Mouse (Mus musculus): ENCODE measurements around the gene Cd40. TPM values are rescaled to one million over a fixed set of nuclear protein-coding genes. Genes with fewer than 3 reads are reported as not detected.

Gene Cd40
- polyA plus RNA-seq (2012; rRNA removed) (9.7 and 11.7 TPM in 2 replicates), polyA plus RNA-seq (2014; fragmentation: Nextera tagmentation; extraction: Ambion mirVana) (7.4 and 9.1 TPM in 2 replicates)

- no peak for ATAC-seq (ENCODE audit: low FRiP score, low read depth)
- H3K27me3 ChIP-seq (ENCODE audit: control insufficient read depth, insufficient read depth, low read length) = no peaks in the 10 kb centered on the region
- peak within 1 kb of the TSS; percentile 1; the same call in 1 of the 2 replicates for H3K9ac ChIP-seq (ENCODE audit: low read depth, low read length, severe bottlenecking)
- H3K4me1 ChIP-seq (ENCODE audit: control insufficient read depth, insufficient read depth, low read length) = peaks cover 8% of the 10 kb centered on the region; the same call in 1 of the 2 replicates
- 15% methylated on average over 25 of the region's 25 CpGs for WGBS
- H3K4me3 ChIP-seq (replicated peaks; ENCODE audit: low read length) = peak within 1 kb of the TSS; percentile 26
- H3K9me3 ChIP-seq (ENCODE audit: control insufficient read depth, low read length) = no peaks in the 10 kb centered on the region
- no peak within 1 kb of the TSS for H3K27ac ChIP-seq (replicated peaks; ENCODE audit: low read depth, low read length)
- peak; percentile 18 for DNase-seq (ENCODE audit: low spot score)
- no peaks in the 10 kb centered on the region for H3K36me3 ChIP-seq (ENCODE audit: control insufficient read depth, insufficient read depth, low read length)
- TF ChIP-seq POLR2A (IDR thresholded peaks at IDR 0.05; ENCODE audit: borderline replicate concordance, extremely low read depth, insufficient read depth, insufficient read length) = no peak
- peak within 1 kb of the TSS; percentile 35 for H3K4me2 ChIP-seq (replicated peaks; ENCODE audit: low read depth, low read length, severe bottlenecking)
Measured at GRCm38 (mm10) chr2:165054888-165055852, at the start of gene Cd40. Gene Cd40 (plus strand): TSS chr2:165055627.

- no peak for DNase-seq (ENCODE audit: low spot score)
- TF ChIP-seq POLR2A (IDR thresholded peaks at IDR 0.05; ENCODE audit: borderline replicate concordance, extremely low read depth, insufficient read depth, insufficient read length) = no peak
- 95% methylated on average over 4 of the region's 4 CpGs for WGBS
- Histone ChIP-seq H3K36me3 (ENCODE audit: control insufficient read depth, insufficient read depth, low read length) (peaks cover 97% of the 10 kb centered on the region), H3K9ac (ENCODE audit: low read depth, low read length, severe bottlenecking) (no peak overlapping the region), H3K4me3 (replicated peaks; ENCODE audit: low read length) (no peak overlapping the region), H3K4me2 (replicated peaks; ENCODE audit: low read depth, low read length, severe bottlenecking) (no peak overlapping the region), H3K9me3 (ENCODE audit: control insufficient read depth, low read length) (no peaks in the 10 kb centered on the region), H3K27ac (replicated peaks; ENCODE audit: low read depth, low read length) (no peak overlapping the region), H3K4me1 (ENCODE audit: control insufficient read depth, insufficient read depth, low read length) (no peaks in the 10 kb centered on the region), H3K27me3 (ENCODE audit: control insufficient read depth, insufficient read depth, low read length) (no peaks in the 10 kb centered on the region)
- ATAC-seq (ENCODE audit: low FRiP score, low read depth) = no peak
Measured at GRCm38 (mm10) chr2:165006813-165007212, 48.6 kb upstream of the Cd40 start.

GRCm38 (mm10) chr2:165007986-165008385, 47.4 kb upstream of the Cd40 start:
- ATAC-seq (ENCODE audit: low FRiP score, low read depth) (no peak), DNase-seq (ENCODE audit: low spot score) (no peak)
- Histone ChIP-seq H3K4me2 (replicated peaks; ENCODE audit: low read depth, low read length, severe bottlenecking) (no peak overlapping the region), H3K9ac (ENCODE audit: low read depth, low read length, severe bottlenecking) (no peak overlapping the region), H3K4me3 (replicated peaks; ENCODE audit: low read length) (no peak overlapping the region), H3K36me3 (ENCODE audit: control insufficient read depth, insufficient read depth, low read length) (peaks cover 96% of the 10 kb centered on the region), H3K27me3 (ENCODE audit: control insufficient read depth, insufficient read depth, low read length) (no peaks in the 10 kb centered on the region), H3K9me3 (ENCODE audit: control insufficient read depth, low read length) (no peaks in the 10 kb centered on the region), H3K4me1 (ENCODE audit: control insufficient read depth, insufficient read depth, low read length) (no peaks in the 10 kb centered on the region), H3K27ac (replicated peaks; ENCODE audit: low read depth, low read length) (no peak overlapping the region)
- TF ChIP-seq POLR2A (IDR thresholded peaks at IDR 0.05; ENCODE audit: borderline replicate concordance, extremely low read depth, insufficient read depth, insufficient read length) = no peak
- WGBS = 100% methylated on average over 1 of the region's 1 CpGs

- ATAC-seq (ENCODE audit: low FRiP score, low read depth) (no peak), DNase-seq (ENCODE audit: low spot score) (no peak)
- TF ChIP-seq POLR2A (IDR thresholded peaks at IDR 0.05; ENCODE audit: borderline replicate concordance, extremely low read depth, insufficient read depth, insufficient read length) = no peak
Measured at GRCm38 (mm10) chr2:165009161-165009560, 46.3 kb upstream of the Cd40 start.

GRCm38 (mm10) chr2:165009581-165009980, 45.8 kb upstream of the Cd40 start:
- no peak for ATAC-seq (ENCODE audit: low FRiP score, low read depth)
- H3K9ac ChIP-seq (ENCODE audit: low read depth, low read length, severe bottlenecking) = no peak overlapping the region
- no peak overlapping the region for H3K4me2 ChIP-seq (replicated peaks; ENCODE audit: low read depth, low read length, severe bottlenecking)
- no peak overlapping the region for H3K27ac ChIP-seq (replicated peaks; ENCODE audit: low read depth, low read length)
- H3K36me3 ChIP-seq (ENCODE audit: control insufficient read depth, insufficient read depth, low read length) = peaks cover 85% of the 10 kb centered on the region
- WGBS = 91% methylated on average over 2 of the region's 2 CpGs
- H3K27me3 ChIP-seq (ENCODE audit: control insufficient read depth, insufficient read depth, low read length) = no peaks in the 10 kb centered on the region
- no peak for TF ChIP-seq POLR2A (IDR thresholded peaks at IDR 0.05; ENCODE audit: borderline replicate concordance, extremely low read depth, insufficient read depth, insufficient read length)
- no peaks in the 10 kb centered on the region for H3K9me3 ChIP-seq (ENCODE audit: control insufficient read depth, low read length)
- H3K4me3 ChIP-seq (replicated peaks; ENCODE audit: low read length) = no peak overlapping the region
- DNase-seq (ENCODE audit: low spot score) = no peak
- no peaks in the 10 kb centered on the region for H3K4me1 ChIP-seq (ENCODE audit: control insufficient read depth, insufficient read depth, low read length)

More at GRCm38 (mm10) chr2:165009161-165009560, 46.3 kb upstream of the Cd40 start:
- no peaks in the 10 kb centered on the region for H3K9me3 ChIP-seq (ENCODE audit: control insufficient read depth, low read length)
- no peaks in the 10 kb centered on the region for H3K4me1 ChIP-seq (ENCODE audit: control insufficient read depth, insufficient read depth, low read length)
- no peak overlapping the region for H3K9ac ChIP-seq (ENCODE audit: low read depth, low read length, severe bottlenecking)
- peaks cover 89% of the 10 kb centered on the region for H3K36me3 ChIP-seq (ENCODE audit: control insufficient read depth, insufficient read depth, low read length)
- 96% methylated on average over 14 of the region's 14 CpGs for WGBS
- H3K4me3 ChIP-seq (replicated peaks; ENCODE audit: low read length) = no peak overlapping the region
- no peaks in the 10 kb centered on the region for H3K27me3 ChIP-seq (ENCODE audit: control insufficient read depth, insufficient read depth, low read length)
- H3K27ac ChIP-seq (replicated peaks; ENCODE audit: low read depth, low read length) = no peak overlapping the region
- no peak overlapping the region for H3K4me2 ChIP-seq (replicated peaks; ENCODE audit: low read depth, low read length, severe bottlenecking)
